9 mouse cellular contexts compared by ENCODE assay signal in the genomic region with DNA sequence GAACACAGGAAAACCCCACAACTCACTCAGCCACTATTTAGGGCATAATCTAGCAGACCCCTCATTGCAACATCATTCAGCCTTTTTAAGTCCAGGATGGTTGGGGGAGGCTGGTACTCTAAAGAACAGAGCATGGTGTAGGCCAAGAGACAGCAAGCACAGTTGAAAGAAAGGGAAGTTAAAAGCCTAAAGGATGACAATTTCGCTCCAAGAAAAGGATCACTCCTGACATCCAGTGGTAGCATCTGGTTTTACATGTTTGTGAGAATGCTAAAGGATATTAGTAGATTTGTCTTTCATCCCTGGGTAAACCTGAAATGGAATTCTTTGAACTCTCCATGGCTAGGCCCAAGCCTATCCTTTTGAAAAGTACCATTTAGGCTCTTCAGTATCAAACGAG. TPM values are rescaled to one million over a fixed set of nuclear protein-coding genes. Genes with fewer than 3 reads are reported as not detected.
DNase-seq lines count a peak whose midpoint lies in the region; ATAC-seq and TF ChIP-seq lines count a peak whose summit lies in the region.
"Had no signal": no experiment of that assay in that cellular context is flagged by ENCODE, and none has a peak within 500 bp of the region (broad histone marks: within the 10 kb centered on the region; RNA-seq: fewer than 3 reads in every experiment).

No protein-coding gene starts in this region.

- no peaks in the 10 kb centered on the region for H3K9me3 ChIP-seq in ES-E14 (ENCODE audit: control insufficient read depth, insufficient read depth, low read depth, low read length)
- H3K9me3 ChIP-seq in liver, postnatal 0 days (ENCODE audit: low read length), result no peaks in the 10 kb centered on the region

- DNase-seq in heart, postnatal 10 days, result peak; percentile 52 to 72
- DNase-seq in heart, adult 11 months, result no peak
- DNase-seq in ES-E14 (ENCODE audit: low read depth, low spot score), result peak; percentile 30
- DNase-seq in c-Kit-positive CD71-positive TER-119-negative erythroid progenitor cells, embryonic 14.5 days (ENCODE audit: low read depth), result peak; percentile 4
- peak; percentile 46 for DNase-seq in hindlimb bud, embryonic 11.5 days (ENCODE audit: extremely low spot score, low read depth, low spot score)
- no peak for DNase-seq in liver, postnatal 0 days
- DNase-seq in thymus, adult 18-20 months, result no peak

- intact Hi-C loops in heart, postnatal 10 days (cut with DNase I), result no loop called here

- in situ Hi-C loops in ES-E14 (cut with MboI; ENCODE audit: low sequenced_read_pairs in 2 of 2, unreplicated experiment in 2 of 2), result loop anchor here in 1 of 2 experiments (25.0 kb wide), 1 partner anchor 160 kb away; no protein-coding TSS in a partner anchor

- WGBS in liver, postnatal 0 days (ENCODE audit: insufficient replicate concordance), result 17% methylated on average over 2 of the region's 2 CpGs

- H3K9ac ChIP-seq in ES-E14 (ENCODE audit: insufficient read depth, low read depth, low read length, poor library complexity, severe bottlenecking), result no peak overlapping the region
- no peak overlapping the region for H3K9ac ChIP-seq in liver, postnatal 0 days (replicated peaks)

- no peak overlapping the region for H3K4me3 ChIP-seq in ES-E14 (ENCODE audit: insufficient read depth in 1 of 2, low read depth in 1 of 2, low read length in 2 of 2, poor library complexity in 1 of 2, severe bottlenecking in 1 of 2)
- H3K4me3 ChIP-seq in liver, postnatal 0 days (ENCODE audit: low read depth, low read length), result no peak overlapping the region

- TF ChIP-seq EP300 in liver, postnatal 0 days (IDR thresholded peaks at IDR 0.05; ENCODE audit: low read depth), result no peak

- no peak overlapping the region for H3K27ac ChIP-seq in ES-E14 (ENCODE audit: insufficient read depth, low read depth, low read length, poor library complexity, severe bottlenecking)
- no peak overlapping the region for H3K27ac ChIP-seq in liver, postnatal 0 days (ENCODE audit: low read depth)

- H3K27me3 ChIP-seq in liver, postnatal 0 days (ENCODE audit: insufficient read depth, low read length), result no peaks in the 10 kb centered on the region

- no peaks in the 10 kb centered on the region for H3K4me1 ChIP-seq in ES-E14 (ENCODE audit: control insufficient read depth in 2 of 2, insufficient read depth in 2 of 2, low read length in 2 of 2, poor library complexity in 1 of 2)
- no peaks in the 10 kb centered on the region for H3K4me1 ChIP-seq in liver, postnatal 0 days (ENCODE audit: insufficient read depth)

- no peaks in the 10 kb centered on the region for H3K36me3 ChIP-seq in ES-E14 (ENCODE audit: control insufficient read depth, insufficient read depth, low read length, poor library complexity, severe bottlenecking)
- H3K36me3 ChIP-seq in liver, postnatal 0 days (replicated peaks; ENCODE audit: insufficient read depth, low read length), result no peaks in the 10 kb centered on the region

- H3K4me2 ChIP-seq in liver, postnatal 0 days (ENCODE audit: low read depth, low read length), result no peak overlapping the region

- no peak for ATAC-seq in liver, postnatal 0 days
- ATAC-seq in activated CD4-positive, CD25-positive, alpha-beta regulatory T cell, adult 4 months, result no peak

- peak; percentile 63 for TF ChIP-seq CTCF in liver, postnatal 0 days (IDR thresholded peaks at IDR 0.05; ENCODE audit: low read depth)

TF ChIP-seq in ES-E14, 5 proteins besides CTCF, POLR2A, EP300 and RAD21:
- TF ChIP-seq ZC3H11A (IDR thresholded peaks at IDR 0.05; ENCODE audit: borderline replicate concordance, low read depth, low read length) (peak; percentile 43; the same call in 1 of the 2 replicates), ZNF384 (IDR thresholded peaks at IDR 0.05; ENCODE audit: low read depth, low read length) (no peak)
TF ChIP-seq in ES-E14: peak in this region for 1.

RNA-seq across cellular contexts. Expression of gene Dnah7b, which starts 43.9 kb away (rescaled TPM):
- under 1 TPM; 0.64 to 0.69 TPM for total RNA-seq in heart, postnatal 10 days (2021)
- total RNA-seq in ES-E14 (2012; rRNA removed), result 0.22 and 0.53 TPM in 2 replicates
- 0.08 and 0.19 TPM in 2 replicates for polyA plus RNA-seq in liver, postnatal 0 days (2015; fragmentation: Nextera tagmentation; extraction: Ambion mirVana)
- polyA plus RNA-seq in activated CD4-positive, CD25-positive, alpha-beta regulatory T cell, adult 4 months (2017; shearing (Covaris generic)), result 1 to 10 TPM in 1 of 2 experiments, not detected in 1; 2.4 TPM
- total RNA-seq: neutrophil, adult 5-6 weeks had no signal

Comparison
In these comparisons a context has a peak if more than half of its experiments do, and no peak if none do; other contexts are left out.
1. DNase-seq: peak in heart, postnatal 10 days (2 of 2), ES-E14 (single experiment), c-Kit-positive CD71-positive TER-119-negative erythroid progenitor cells, embryonic 14.5 days (single experiment) and hindlimb bud, embryonic 11.5 days (single experiment); none in heart, adult 11 months (single experiment), liver, postnatal 0 days (single experiment) and thymus, adult 18-20 months (0 of 2).